Mouse (Mus musculus) MEL (cell line): ENCODE results near the gene Ap4s1.

Experiments used
- CHD1 ChIP-seq: IDR thresholded peaks from 2 replicates; pipeline ENCODE4 v1.6.1; 2012; ENCODE audit warnings: low read depth, mild to moderate bottlenecking, inconsistent platforms, low read length, improper control_type of control experiment
- CTCF ChIP-seq, 3 experiments: IDR thresholded peaks in 2 of 3; conservative IDR thresholded peaks in 1 of 3; 2 replicates each; pipeline ENCODE4 v1.5.1; 2011 to 2012; ENCODE audit warnings: low read length in 3 of 3, low read depth in 2 of 3, mild to moderate bottlenecking in 2 of 3, improper control_type of control experiment in 1 of 3, inconsistent platforms in 1 of 3, mixed read lengths in 1 of 3, moderate library complexity in 1 of 3; ENCODE audit not compliant: control insufficient read depth in 1 of 3, insufficient read depth in 1 of 3, poor library complexity in 1 of 3, severe bottlenecking in 1 of 3
- EP300 ChIP-seq, 2 experiments: IDR thresholded peaks; 2 replicates each; pipeline ENCODE4 v1.6.1; 2011; ENCODE audit warnings: improper control_type of control experiment in 2 of 2, low read length in 2 of 2, low read depth in 1 of 2, mild to moderate bottlenecking in 1 of 2
- GATA1 ChIP-seq: IDR thresholded peaks from 2 replicates; pipeline ENCODE4 v1.6.1; 2011; ENCODE audit warnings: low read depth, low read length, improper control_type of control experiment
- MAFK ChIP-seq: IDR thresholded peaks from 2 replicates; pipeline ENCODE4 v1.6.1; 2011; ENCODE audit warnings: low read depth, mild to moderate bottlenecking, low read length, improper control_type of control experiment, borderline replicate concordance
- NRF1 ChIP-seq: IDR thresholded peaks from 2 replicates; pipeline ENCODE4 v1.6.1; 2014; ENCODE audit warnings: low read depth, mild to moderate bottlenecking, inconsistent platforms, low read length, improper control_type of control experiment, moderate library complexity; ENCODE audit not compliant: poor library complexity, insufficient read depth, severe bottlenecking
- POLR2A ChIP-seq, 2 experiments: IDR thresholded peaks; 2 replicates each; pipeline ENCODE4 v1.6.1; 2011 to 2012; ENCODE audit warnings: low read length in 2 of 2, mild to moderate bottlenecking in 2 of 2, control low read depth in 1 of 2, improper control_type of control experiment in 1 of 2, low read depth in 1 of 2, moderate library complexity in 1 of 2; ENCODE audit not compliant: control insufficient read depth in 1 of 2, insufficient read depth in 1 of 2, poor library complexity in 1 of 2
- TBP ChIP-seq: IDR thresholded peaks from 2 replicates; pipeline ENCODE4 v1.8.0; 2011; ENCODE audit warnings: low read depth, low read length, improper control_type of control experiment
- TCF12 ChIP-seq: IDR thresholded peaks from 2 replicates; pipeline ENCODE4 v1.6.1; 2014; ENCODE audit warnings: low read depth, mild to moderate bottlenecking, inconsistent platforms, low read length, improper control_type of control experiment, moderate library complexity
- ZC3H11A ChIP-seq: IDR thresholded peaks from 2 replicates; pipeline ENCODE4 v1.6.1; 2012; ENCODE audit warnings: low read depth, mild to moderate bottlenecking, inconsistent platforms, low read length, improper control_type of control experiment
- ZNF384 ChIP-seq: IDR thresholded peaks from 2 replicates; pipeline ENCODE4 v1.6.1; 2012; ENCODE audit warnings: low read depth, mild to moderate bottlenecking, inconsistent platforms, low read length, improper control_type of control experiment

DNA sequence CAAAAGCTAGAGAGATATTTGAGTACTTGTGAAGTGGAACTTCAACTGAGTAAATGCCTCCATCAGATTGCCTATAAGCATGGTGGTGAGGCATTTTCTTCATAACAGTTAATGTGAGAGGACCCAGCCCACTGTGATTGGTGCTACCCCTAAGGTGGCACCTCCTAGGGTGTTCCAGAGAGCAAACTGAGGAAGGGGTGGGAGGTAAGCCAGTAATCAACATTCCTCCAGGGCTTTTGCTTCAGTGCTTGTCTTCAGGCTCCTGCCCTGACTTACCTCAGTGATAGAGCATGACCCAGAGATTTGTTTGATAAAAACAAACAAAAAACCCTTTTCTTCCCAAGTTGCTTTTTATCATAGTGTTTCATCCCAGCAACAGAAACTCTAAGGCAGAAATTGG lies 26.9 kb upstream of the Ap4s1 start:
- TF ChIP-seq EP300 (IDR thresholded peaks at IDR 0.05; ENCODE audit: low read depth in 1 of 2, low read length in 2 of 2) (no peak), GATA1 (no peak), CTCF (IDR thresholded peaks at IDR 0.05 in 2 of 3, conservative IDR thresholded peaks at IDR 0.05 in 1 of 3; ENCODE audit: control insufficient read depth in 1 of 3, insufficient read depth in 1 of 3, low read depth in 2 of 3, low read length in 3 of 3, poor library complexity in 1 of 3, severe bottlenecking in 1 of 3) (no peak), ZNF384 (no peak), TCF12 (no peak), CHD1 (no peak), POLR2A (IDR thresholded peaks at IDR 0.05; ENCODE audit: control insufficient read depth in 1 of 2, insufficient read depth in 1 of 2, low read depth in 1 of 2, low read length in 2 of 2, poor library complexity in 1 of 2) (no peak), TBP (no peak), MAFK (no peak), ZC3H11A (no peak), NRF1 (no peak)
